24 mouse cellular contexts compared by ENCODE assay signal in genomic region chr15:81016488-81016887, GRCm38 (mm10).
"Had no signal": no experiment of that assay in that cellular context is flagged by ENCODE, and none has a peak within 500 bp of the region (broad histone marks: within the 10 kb centered on the region; RNA-seq: fewer than 3 reads in every experiment).

No protein-coding gene starts in this region.

- H3K4me1 ChIP-seq: heart, embryonic 12.5 days; hindbrain, embryonic 10.5 days; hindbrain, embryonic 12.5 days; intestine, embryonic 15.5 days; kidney, embryonic 15.5 days; limb, embryonic 10.5 days; limb, embryonic 12.5 days had no signal

- ATAC-seq: hindbrain, embryonic 16.5 days; inflammation-experienced regulatory T-cells, adult 6 months; intestine, embryonic 15.5 days; intestine, postnatal 0 days had no signal

- H3K4me2 ChIP-seq: heart, embryonic 12.5 days; hindbrain, embryonic 12.5 days; hindbrain, embryonic 14.5 days; intestine, embryonic 15.5 days; kidney, embryonic 15.5 days; limb, embryonic 12.5 days; liver, embryonic 11.5 days; liver, embryonic 13.5 days had no signal

- DNase-seq: gastrocnemius, postnatal 14 days; heart, adult 18-20 months; heart, postnatal 10 days; heart, postnatal 4 days; kidney, adult 18-20 months; kidney, adult 8-10 months; kidney, postnatal 25 days; kidney, postnatal 4 days; liver; liver, embryonic 13.5 days had no signal

- H3K27me3 ChIP-seq: heart, embryonic 12.5 days; hindbrain, embryonic 12.5 days; intestine, embryonic 15.5 days; kidney, embryonic 15.5 days; limb, embryonic 12.5 days; liver, embryonic 13.5 days had no signal

- H3K27ac ChIP-seq: heart, embryonic 10.5 days; hindbrain, embryonic 10.5 days; hindbrain, embryonic 12.5 days; hindbrain, embryonic 14.5 days; intestine, embryonic 15.5 days; kidney, embryonic 15.5 days; kidney, postnatal 0 days; limb, embryonic 10.5 days; limb, embryonic 12.5 days; liver, embryonic 13.5 days had no signal

- H3K4me3 ChIP-seq: heart, embryonic 10.5 days; heart, embryonic 12.5 days; hindbrain, embryonic 10.5 days; hindbrain, embryonic 12.5 days; intestine, embryonic 15.5 days; kidney, embryonic 15.5 days; limb, embryonic 10.5 days; limb, embryonic 12.5 days; liver, embryonic 13.5 days had no signal

- H3K9ac ChIP-seq: heart, embryonic 12.5 days; hindbrain, embryonic 12.5 days; hindbrain, embryonic 14.5 days; intestine, embryonic 15.5 days; kidney, embryonic 15.5 days; limb, embryonic 12.5 days; liver, embryonic 13.5 days had no signal

- H3K9me3 ChIP-seq: heart, embryonic 10.5 days; heart, embryonic 12.5 days; hindbrain, embryonic 10.5 days; hindbrain, embryonic 12.5 days; intestine, embryonic 15.5 days; kidney, embryonic 15.5 days; limb, embryonic 10.5 days; limb, embryonic 12.5 days; liver, embryonic 13.5 days had no signal
